Mouse (Mus musculus) ovary, postnatal 14 days (tissue): ENCODE data around the gene Fndc3b.
"Not testable (repeated sequence)": the region's sequence is repeated elsewhere in the genome, so short reads cannot be mapped to it uniquely, and the experiment has no call there.

Experiments
- DNase-seq: peaks from one replicate; pipeline ENCODE4 v3.0.0; 2022; ENCODE audit warnings: low spot score

The Fndc3b gene

GRCm38 (mm10) chr3:27413566-27413965 lies 297.5 kb downstream of the Fndc3b start:
- no peak for DNase-seq

GRCm38 (mm10) chr3:27411286-27411685 lies 299.8 kb downstream of the Fndc3b start:
- DNase-seq = no peak

- no peak for DNase-seq
Observed at GRCm38 (mm10) chr3:27408564-27408963, 302.5 kb downstream of the Fndc3b start.

GRCm38 (mm10) chr3:27406440-27406839 lies 304.7 kb downstream of the Fndc3b start:
- no peak for DNase-seq

GRCm38 (mm10) chr3:27400996-27401395 lies 310.1 kb downstream of the Fndc3b start:
- DNase-seq = not testable (repeated sequence)

- DNase-seq = no peak
Observed at GRCm38 (mm10) chr3:27389923-27390322, 321.2 kb downstream of the Fndc3b start.

GRCm38 (mm10) chr3:27384836-27385235 lies 326.3 kb downstream of the Fndc3b start:
- no peak for DNase-seq

- no peak for DNase-seq
Observed at GRCm38 (mm10) chr3:27377935-27378334, 333.2 kb downstream of the Fndc3b start.

GRCm38 (mm10) chr3:27374396-27374795 lies 336.7 kb downstream of the Fndc3b start:
- DNase-seq = no peak

GRCm38 (mm10) chr3:27371725-27372650 lies 339.1 kb downstream of the Fndc3b start:
- no peak for DNase-seq

- DNase-seq = no peak
Observed at GRCm38 (mm10) chr3:27371276-27371621, 339.9 kb downstream of the Fndc3b start, which contains the start of gene Ghsr. TSS of gene Ghsr (plus strand) at chr3:27371351.

- DNase-seq = no peak
Observed at GRCm38 (mm10) chr3:27370582-27371275, 340.4 kb downstream of the Fndc3b start.

GRCm38 (mm10) chr3:27370125-27370524 lies 341.0 kb downstream of the Fndc3b start:
- DNase-seq = peak; percentile 19
